In genomic region chrX:72917884-72918681, GRCm38 (mm10) we compare ENCODE assay signal across 8 mouse cellular contexts. TPM values are rescaled to one million over a fixed set of nuclear protein-coding genes. Genes with fewer than 3 reads are reported as not detected.
DNase-seq lines count a peak whose midpoint lies in the region; ATAC-seq and TF ChIP-seq lines count a peak whose summit lies in the region.

Cetn2 (minus strand) TSS chrX:72918411.
Nsdhl (plus strand) TSS chrX:72918557.

- no peaks in the 10 kb centered on the region for H3K9me3 ChIP-seq in ES-E14 (ENCODE audit: control insufficient read depth, insufficient read depth, low read depth, low read length)
- H3K9me3 ChIP-seq in forebrain, embryonic 15.5 days, result no peaks in the 10 kb centered on the region

- H3K4me2 ChIP-seq in forebrain, embryonic 15.5 days (replicated peaks), result peak within 1 kb of the TSS; percentile 50

- H3K4me3 ChIP-seq in ES-E14 (ENCODE audit: insufficient read depth in 1 of 2, low read depth in 1 of 2, low read length in 2 of 2, poor library complexity in 1 of 2, severe bottlenecking in 1 of 2), result peak within 1 kb of the TSS; percentile 84 to 90
- H3K4me3 ChIP-seq in forebrain, embryonic 15.5 days, result peak within 1 kb of the TSS; percentile 57
- peak within 1 kb of the TSS; percentile 83 for H3K4me3 ChIP-seq in lung, adult 2 months (replicated peaks; ENCODE audit: extremely low read depth, low read depth, low read length)

- peak within 1 kb of the TSS; percentile 84 for H3K9ac ChIP-seq in ES-E14 (ENCODE audit: insufficient read depth, low read depth, low read length, poor library complexity, severe bottlenecking)
- H3K9ac ChIP-seq in forebrain, embryonic 15.5 days (replicated peaks), result peak within 1 kb of the TSS; percentile 56

- 21% methylated on average over 41 of the region's 41 CpGs for WGBS in forebrain, embryonic 15.5 days
- 27% methylated on average over 41 of the region's 41 CpGs for WGBS in lung, adult 2 months

- DNase-seq in ES-E14 (ENCODE audit: low read depth, low spot score), result peak; percentile 72
- peak; percentile 89 for DNase-seq in cerebellum, adult 11-12 months
- DNase-seq in heart, postnatal 25 days (ENCODE audit: low spot score), result peak; percentile 81
- DNase-seq in layer of hippocampus, adult 18-20 months (ENCODE audit: low spot score in 2 of 2), result peak; percentile 89 to 92
- DNase-seq in lung, adult 2 months, result peak; percentile 73
- DNase-seq in thymus, adult 18-20 months, result peak; percentile 74 to 83

- no peaks in the 10 kb centered on the region; the same call in 1 of the 2 replicates for H3K36me3 ChIP-seq in ES-E14 (ENCODE audit: control insufficient read depth, insufficient read depth, low read length, poor library complexity, severe bottlenecking)
- H3K36me3 ChIP-seq in forebrain, embryonic 15.5 days, result no peaks in the 10 kb centered on the region

- no peaks in the 10 kb centered on the region for H3K4me1 ChIP-seq in ES-E14 (ENCODE audit: control insufficient read depth in 2 of 2, insufficient read depth in 2 of 2, low read length in 2 of 2, poor library complexity in 1 of 2)
- H3K4me1 ChIP-seq in forebrain, embryonic 15.5 days, result peaks cover 10% of the 10 kb centered on the region; the same call in 1 of the 2 replicates
- no peaks in the 10 kb centered on the region for H3K4me1 ChIP-seq in lung, adult 2 months (ENCODE audit: control insufficient read depth, insufficient read depth, low read length)

- intact Hi-C loops in heart, postnatal 25 days (cut with DNase I), result no loop called here

- ATAC-seq in forebrain, embryonic 15.5 days (replicated peaks), result peak; percentile 99
- ATAC-seq in neutrophil, adult 5-6 weeks (ENCODE audit: extremely low read depth, insufficient number of reproducible peaks, low FRiP score, poor library complexity, severe bottlenecking), result peak; percentile 99

- in situ Hi-C loops in ES-E14 (cut with MboI; ENCODE audit: low sequenced_read_pairs in 2 of 2, unreplicated experiment in 2 of 2), result no loop called here

- peak; percentile 43; the same call in 1 of the 2 replicates for TF ChIP-seq POLR2A in lung, adult 2 months (IDR thresholded peaks at IDR 0.05; ENCODE audit: borderline replicate concordance, extremely low read depth, low read depth, low read length)

- TF ChIP-seq CTCF in lung, adult 2 months (IDR thresholded peaks at IDR 0.05; ENCODE audit: insufficient read depth, low read length), result no peak

- H3K27me3 ChIP-seq in forebrain, embryonic 15.5 days, result no peaks in the 10 kb centered on the region

- H3K27ac ChIP-seq in ES-E14 (ENCODE audit: insufficient read depth, low read depth, low read length, poor library complexity, severe bottlenecking), result no peak within 1 kb of the TSS; the same call in 1 of the 2 replicates
- peak within 1 kb of the TSS; percentile 85 for H3K27ac ChIP-seq in forebrain, embryonic 15.5 days (replicated peaks)

TF ChIP-seq in ES-E14, 5 proteins besides CTCF, POLR2A, EP300 and RAD21:
- TF ChIP-seq HCFC1 (IDR thresholded peaks at IDR 0.05; ENCODE audit: borderline replicate concordance, insufficient read depth, low read length) (no peak), CHD2 (IDR thresholded peaks at IDR 0.05; ENCODE audit: low read depth, low read length) (no peak), ZC3H11A (IDR thresholded peaks at IDR 0.05; ENCODE audit: borderline replicate concordance, low read depth, low read length) (no peak), ZNF384 (IDR thresholded peaks at IDR 0.05; ENCODE audit: low read depth, low read length) (no peak), MAFK (IDR thresholded peaks at IDR 0.05; ENCODE audit: insufficient read depth, low read depth, low read length) (no peak)

RNA-seq across cellular contexts. Expression of gene Cetn2, which starts in this region (rescaled TPM):
- 16.2 and 25.9 TPM in 2 replicates for total RNA-seq in ES-E14 (2012; rRNA removed)
- polyA plus RNA-seq in forebrain, embryonic 15.5 days (2015; fragmentation: Nextera tagmentation; extraction: Ambion mirVana), result 76.5 and 76.8 TPM in 2 replicates
- 10 to 100 TPM; 25.7 to 29.3 TPM for total RNA-seq in heart, postnatal 25 days (2021)
- 10 to 100 TPM; 51.2 to 54.5 TPM for total RNA-seq in layer of hippocampus, adult 18-20 months (2021)
- 4.0 and 9.2 TPM in 2 replicates for polyA plus RNA-seq in lung, adult 2 months (2012; rRNA removed)
- 43.0 and 52.5 TPM in 2 replicates for total RNA-seq in neutrophil, adult 5-6 weeks (2017)

RNA-seq across cellular contexts. Expression of gene Nsdhl, which starts in this region (rescaled TPM):
- total RNA-seq in ES-E14 (2012; rRNA removed), result 14.4 and 15.9 TPM in 2 replicates
- polyA plus RNA-seq in forebrain, embryonic 15.5 days (2015; fragmentation: Nextera tagmentation; extraction: Ambion mirVana), result 36.9 and 38.0 TPM in 2 replicates
- 1 to 10 TPM; 5.0 to 5.6 TPM for total RNA-seq in heart, postnatal 25 days (2021)
- total RNA-seq in layer of hippocampus, adult 18-20 months (2021), result 10 to 100 TPM; 18.3 to 23.5 TPM
- 11.7 and 20.3 TPM in 2 replicates for polyA plus RNA-seq in lung, adult 2 months (2012; rRNA removed)
- 6.9 and 7.9 TPM in 2 replicates for total RNA-seq in neutrophil, adult 5-6 weeks (2017)
